ENCODE assay signal across 9 mouse cellular contexts in the genomic region with DNA sequence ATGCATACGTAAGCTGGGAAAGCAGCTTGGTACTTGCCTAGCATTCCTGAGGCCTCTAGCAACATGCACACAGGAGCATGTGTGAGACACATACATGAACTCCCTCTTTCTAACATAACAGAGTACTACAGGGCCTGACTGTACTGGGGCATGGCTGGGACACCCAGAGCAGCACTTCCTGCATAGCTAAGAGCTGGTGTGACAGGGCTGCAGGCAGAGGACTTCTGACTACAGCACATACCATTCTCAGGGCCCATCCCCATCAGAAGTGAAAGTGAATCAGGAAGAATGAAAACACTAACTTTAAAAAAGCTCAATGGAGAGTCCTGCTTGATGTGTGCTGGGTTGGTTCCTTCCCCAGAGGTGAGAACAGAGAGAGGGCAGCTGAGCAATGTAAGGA.
A peak's percentile ranks its signal among the peaks of the same experiment; 100 is the strongest.
DNase-seq lines count a peak whose midpoint lies in the region; ATAC-seq and TF ChIP-seq lines count a peak whose summit lies in the region.
"Had no signal": no experiment of that assay in that cellular context is flagged by ENCODE, and none has a peak within 500 bp of the region (broad histone marks: within the 10 kb centered on the region; RNA-seq: fewer than 3 reads in every experiment).

No protein-coding gene starts in this region.

- no peak overlapping the region for H3K9ac ChIP-seq in hindbrain, postnatal 0 days (replicated peaks; ENCODE audit: low read length)
- no peak overlapping the region for H3K9ac ChIP-seq in hindbrain, embryonic 11.5 days (ENCODE audit: low read depth, low read length)
- H3K9ac ChIP-seq: embryonic facial prominence, embryonic 12.5 days had no signal

- WGBS in hindbrain, postnatal 0 days = 86% methylated on average over 1 of the region's 1 CpGs
- WGBS in hindbrain, embryonic 11.5 days = 87% methylated on average over 1 of the region's 1 CpGs

- no peak for ATAC-seq in hindbrain, postnatal 0 days
- ATAC-seq in hindbrain, embryonic 11.5 days (ENCODE audit: low FRiP score) = no peak
- ATAC-seq in hematopoietic stem cell, adult 5-6 weeks (replicated peaks in 1 of 2; ENCODE audit: insufficient read depth in 1 of 2, low FRiP score in 2 of 2, low TSS enrichment in 1 of 2, low read depth in 1 of 2, poor library complexity in 2 of 2, severe bottlenecking in 2 of 2) = peak; percentile 47 to 73; a peak in 3 of 4 replicates

- peaks cover 10% of the 10 kb centered on the region for H3K4me1 ChIP-seq in hindbrain, postnatal 0 days (ENCODE audit: insufficient read depth, low read length)
- peaks cover 9% of the 10 kb centered on the region; the same call in 1 of the 2 replicates for H3K4me1 ChIP-seq in hindbrain, embryonic 11.5 days (replicated peaks; ENCODE audit: control insufficient read depth, insufficient read depth, low read length)
- peaks cover 3% of the 10 kb centered on the region; the same call in 1 of the 2 replicates for H3K4me1 ChIP-seq in megakaryocyte, embryonic 14.5 days

- H3K27me3 ChIP-seq in hindbrain, postnatal 0 days (ENCODE audit: insufficient read depth, low read length) = no peaks in the 10 kb centered on the region
- H3K27me3 ChIP-seq in hindbrain, embryonic 11.5 days (ENCODE audit: control insufficient read depth, insufficient read depth, low read length) = no peaks in the 10 kb centered on the region
- H3K27me3 ChIP-seq in megakaryocyte, embryonic 14.5 days (replicated peaks) = peaks cover 3% of the 10 kb centered on the region
- H3K27me3 ChIP-seq: embryonic facial prominence, embryonic 12.5 days had no signal

- H3K4me3 ChIP-seq in hindbrain, postnatal 0 days (ENCODE audit: low read length) = no peak overlapping the region
- no peak overlapping the region for H3K4me3 ChIP-seq in hindbrain, embryonic 11.5 days (ENCODE audit: low read depth, low read length)
- H3K4me3 ChIP-seq in megakaryocyte, embryonic 14.5 days (replicated peaks) = peak overlapping the region; percentile 60
- H3K4me3 ChIP-seq: embryonic facial prominence, embryonic 12.5 days had no signal

- no peak overlapping the region for H3K27ac ChIP-seq in hindbrain, postnatal 0 days
- H3K27ac ChIP-seq in hindbrain, embryonic 11.5 days (ENCODE audit: low read depth, low read length) = no peak overlapping the region
- H3K27ac ChIP-seq: embryonic facial prominence, embryonic 12.5 days had no signal

- no peaks in the 10 kb centered on the region for H3K9me3 ChIP-seq in hindbrain, postnatal 0 days (ENCODE audit: low read length)
- H3K9me3 ChIP-seq in hindbrain, embryonic 11.5 days (ENCODE audit: control insufficient read depth, low read length) = no peaks in the 10 kb centered on the region
- no peaks in the 10 kb centered on the region for H3K9me3 ChIP-seq in megakaryocyte, embryonic 14.5 days
- H3K9me3 ChIP-seq: embryonic facial prominence, embryonic 12.5 days had no signal

- DNase-seq in hindbrain, postnatal 0 days (ENCODE audit: low spot score) = no peak
- DNase-seq in hindbrain, embryonic 11.5 days (ENCODE audit: low spot score) = no peak
- peak; percentile 7 to 28 for DNase-seq in CD8-positive naive resting alpha-beta T cell, adult 2 months (ENCODE audit: low read depth in 2 of 2, low spot score in 2 of 2)
- DNase-seq in adrenal gland, adult 8-10 months = no peak
- DNase-seq in left cerebral cortex, postnatal 10 days (ENCODE audit: extremely low spot score in 1 of 2, low spot score in 2 of 2) = no peak
- DNase-seq in adrenal gland, postnatal 14 days = no peak

- intact Hi-C loops in left cerebral cortex, postnatal 10 days (cut with DNase I) = no loop called here

- H3K4me2 ChIP-seq in hindbrain, postnatal 0 days (ENCODE audit: low read depth, low read length) = no peak overlapping the region
- no peak overlapping the region for H3K4me2 ChIP-seq in hindbrain, embryonic 11.5 days (replicated peaks; ENCODE audit: low read depth, low read length)
- H3K4me2 ChIP-seq: embryonic facial prominence, embryonic 12.5 days had no signal

- peaks cover 3% of the 10 kb centered on the region; the same call in 1 of the 2 replicates for H3K36me3 ChIP-seq in hindbrain, postnatal 0 days (ENCODE audit: insufficient read depth, low read length)
- H3K36me3 ChIP-seq in hindbrain, embryonic 11.5 days (ENCODE audit: control insufficient read depth, insufficient read depth, low read length) = no peaks in the 10 kb centered on the region
- H3K36me3 ChIP-seq in megakaryocyte, embryonic 14.5 days (replicated peaks; ENCODE audit: low read length) = no peaks in the 10 kb centered on the region

- TF ChIP-seq CTCF in hindbrain, postnatal 0 days (IDR thresholded peaks at IDR 0.05; ENCODE audit: low read depth) = peak; percentile 24

Comparison
In these comparisons a context has a peak if more than half of its experiments do, and no peak if none do; other contexts are left out.
1. ATAC-seq: peak in hematopoietic stem cell, adult 5-6 weeks (2 of 2); none in hindbrain, postnatal 0 days (single experiment) and hindbrain, embryonic 11.5 days (single experiment).
2. DNase-seq: peak in CD8-positive naive resting alpha-beta T cell, adult 2 months (2 of 2); none in hindbrain, postnatal 0 days (single experiment), hindbrain, embryonic 11.5 days (single experiment), adrenal gland, adult 8-10 months (single experiment), left cerebral cortex, postnatal 10 days (0 of 2) and adrenal gland, postnatal 14 days (single experiment).